Comparison of ENCODE assay signal across 12 mouse cellular contexts in the genomic region with DNA sequence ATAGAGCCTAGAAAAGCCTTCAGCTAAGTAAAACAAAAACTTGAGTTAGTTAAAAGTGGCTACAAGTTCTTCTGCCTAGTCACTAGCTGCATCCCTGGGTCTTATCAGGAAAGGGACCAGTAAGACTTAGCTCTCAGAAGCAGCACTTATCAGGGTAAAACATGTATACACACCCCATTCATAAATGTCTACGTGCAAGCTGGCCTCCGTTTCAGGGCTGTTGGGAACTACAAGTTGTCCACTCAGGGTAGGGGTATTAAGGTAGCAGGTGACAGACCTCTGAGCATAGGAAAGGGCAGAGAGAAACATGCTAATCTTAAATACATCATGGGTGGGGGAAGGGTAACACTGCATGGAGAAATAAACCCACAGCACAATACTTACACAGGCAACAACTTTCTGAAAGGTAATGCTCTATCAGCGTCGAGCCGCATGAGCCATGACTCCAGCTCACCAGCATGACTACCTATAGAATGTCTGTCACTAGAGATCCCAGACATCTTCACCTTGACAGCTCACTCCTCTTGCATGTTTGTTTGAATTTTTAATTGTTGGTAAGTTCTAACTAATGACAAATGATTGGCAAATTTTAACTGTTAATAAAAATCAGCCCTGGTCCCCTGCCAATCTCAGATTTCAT. TPM values are rescaled to one million over a fixed set of nuclear protein-coding genes. Genes with fewer than 3 reads are reported as not detected.
DNase-seq lines count a peak whose midpoint lies in the region; ATAC-seq lines count a peak whose summit lies in the region.
"Had no signal": no experiment of that assay in that cellular context is flagged by ENCODE, and none has a peak within 500 bp of the region (broad histone marks: within the 10 kb centered on the region; RNA-seq: fewer than 3 reads in every experiment).

No protein-coding gene starts in this region.

- 84% methylated on average over 5 of the region's 5 CpGs for whole genome bisulfite sequencing in limb, embryonic 13.5 days
- 89% methylated on average over 5 of the region's 5 CpGs for whole genome bisulfite sequencing in limb, embryonic 10.5 days
- WGBS in liver, embryonic 12.5 days (ENCODE audit: insufficient replicate concordance), result 23% methylated on average over 5 of the region's 5 CpGs

- no peak overlapping the region for H3K4me2 ChIP-seq in limb, embryonic 13.5 days (replicated peaks)
- peak overlapping the region; percentile 94 for H3K4me2 ChIP-seq in liver, embryonic 12.5 days

- no peak overlapping the region for H3K27ac ChIP-seq in limb, embryonic 13.5 days
- no peak overlapping the region for H3K27ac ChIP-seq in limb, embryonic 10.5 days
- H3K27ac ChIP-seq in liver, embryonic 12.5 days, result peak overlapping the region; percentile 100

- H3K36me3 ChIP-seq in limb, embryonic 13.5 days, result no peaks in the 10 kb centered on the region
- H3K36me3 ChIP-seq in limb, embryonic 10.5 days, result no peaks in the 10 kb centered on the region
- peaks cover 26% of the 10 kb centered on the region for H3K36me3 ChIP-seq in liver, embryonic 12.5 days

- no peak overlapping the region for H3K9ac ChIP-seq in limb, embryonic 13.5 days
- H3K9ac ChIP-seq in liver, embryonic 12.5 days, result peak overlapping the region; percentile 98

- 0 out of 2 replicates have a peak, but pooled peaks have one; percentile 22 for ATAC-seq in limb, embryonic 13.5 days (ENCODE audit: low FRiP score, low read depth)
- ATAC-seq in liver, embryonic 12.5 days, result peak; percentile 88
- no peak for ATAC-seq in monocyte, adult 5-6 weeks (replicated peaks; ENCODE audit: insufficient number of reproducible peaks, low FRiP score, low TSS enrichment, poor library complexity, severe bottlenecking)

- peaks cover 31% of the 10 kb centered on the region for H3K27me3 ChIP-seq in limb, embryonic 13.5 days
- H3K27me3 ChIP-seq in limb, embryonic 10.5 days (ENCODE audit: low read depth, poor library complexity, severe bottlenecking), result peaks cover 33% of the 10 kb centered on the region
- peaks cover 26% of the 10 kb centered on the region for H3K27me3 ChIP-seq in liver, embryonic 12.5 days (replicated peaks)

- no peak overlapping the region for H3K4me3 ChIP-seq in limb, embryonic 13.5 days
- H3K4me3 ChIP-seq in limb, embryonic 10.5 days, result no peak overlapping the region
- H3K4me3 ChIP-seq in liver, embryonic 12.5 days, result peak overlapping the region; percentile 98

- H3K4me1 ChIP-seq in limb, embryonic 13.5 days, result peaks cover 7% of the 10 kb centered on the region
- H3K4me1 ChIP-seq in limb, embryonic 10.5 days, result peaks cover 14% of the 10 kb centered on the region
- peaks cover 98% of the 10 kb centered on the region for H3K4me1 ChIP-seq in liver, embryonic 12.5 days

- no peaks in the 10 kb centered on the region for H3K9me3 ChIP-seq in limb, embryonic 13.5 days
- H3K9me3 ChIP-seq in limb, embryonic 10.5 days (replicated peaks), result no peaks in the 10 kb centered on the region
- no peaks in the 10 kb centered on the region for H3K9me3 ChIP-seq in liver, embryonic 12.5 days (replicated peaks)

- DNase-seq in limb, embryonic 10.5 days (ENCODE audit: low spot score), result no peak
- peak; percentile 83 for DNase-seq in c-Kit-negative CD71-positive TER-119-positive erythroid progenitor cells, embryonic 14.5 days (ENCODE audit: low read depth, low spot score)
- peak; percentile 33 to 63 for DNase-seq in spleen, postnatal 36 days (ENCODE audit: low spot score in 2 of 2)
- DNase-seq in T-cell, adult 2 months (ENCODE audit: low spot score), result no peak
- DNase-seq in urinary bladder, postnatal 14 days (ENCODE audit: low spot score), result no peak
- DNase-seq: adrenal gland, postnatal 10 days; cerebellum, adult 18-20 months; lung, postnatal 36 days; thymus, postnatal 14 days had no signal

RNA-seq across cellular contexts. Expression of gene Tent5c, which starts 6.0 kb away (rescaled TPM):
- 5.8 and 6.7 TPM in 2 replicates for polyA plus RNA-seq in limb, embryonic 13.5 days (2015; fragmentation: Nextera tagmentation; extraction: Ambion mirVana)
- polyA plus RNA-seq in limb, embryonic 10.5 days (2016; fragmentation: Nextera tagmentation; extraction: Ambion mirVana), result 1.0 and 2.0 TPM in 2 replicates
- 59.8 and 63.3 TPM in 2 replicates for polyA plus RNA-seq in liver, embryonic 12.5 days (2016; fragmentation: Nextera tagmentation; extraction: Ambion mirVana)
- total RNA-seq in monocyte, adult 5-6 weeks (2017), result 16.9 to 63.7 TPM (median 57.7 TPM) in 3 replicates

Comparison
In these comparisons a context has a peak if more than half of its experiments do, and no peak if none do; other contexts are left out.
1. DNase-seq: peak in c-Kit-negative CD71-positive TER-119-positive erythroid progenitor cells, embryonic 14.5 days (single experiment) and spleen, postnatal 36 days (2 of 2); none in limb, embryonic 10.5 days (single experiment), T-cell, adult 2 months (single experiment) and urinary bladder, postnatal 14 days (single experiment).